Mouse (Mus musculus): ENCODE results near the gene Hebp1. TPM values are rescaled to one million over a fixed set of nuclear protein-coding genes. Genes with fewer than 3 reads are reported as not detected.

Gene Hebp1
- total RNA-seq, 4 experiments from 2014 or later: 48.6 to 60.9 (median 56.7) TPM

- no peak for DNase-seq (ENCODE audit: low spot score in 2 of 2)
These were observed 79.6 kb downstream of the Hebp1 start, which contains the start of gene Gprc5d for GRCm38 (mm10) chr6:135118183-135118582. Gprc5d (minus strand) TSS chr6:135118283.

GRCm38 (mm10) chr6:135116479-135116878, 81.3 kb downstream of the Hebp1 start:
- DNase-seq (ENCODE audit: low spot score in 2 of 2): no peak

- DNase-seq (ENCODE audit: low spot score in 2 of 2): no peak
These were observed 84.7 kb downstream of the Hebp1 start for GRCm38 (mm10) chr6:135113114-135113436.

GRCm38 (mm10) chr6:135112411-135113113, 85.3 kb downstream of the Hebp1 start:
- no peak for DNase-seq (ENCODE audit: low spot score in 2 of 2)

GRCm38 (mm10) chr6:135107014-135107413, 90.8 kb downstream of the Hebp1 start:
- DNase-seq (ENCODE audit: low spot score in 2 of 2): no peak

- no peak for DNase-seq (ENCODE audit: low spot score in 2 of 2)
These were observed 95.0 kb downstream of the Hebp1 start for GRCm38 (mm10) chr6:135102736-135103303.

- DNase-seq (ENCODE audit: low spot score in 2 of 2): no peak
These were observed 96.9 kb downstream of the Hebp1 start for GRCm38 (mm10) chr6:135100787-135101472.

GRCm38 (mm10) chr6:135092798-135093470, 104.9 kb downstream of the Hebp1 start:
- peak; percentile 15 to 62 for DNase-seq (ENCODE audit: low spot score in 2 of 2)

- no peak for DNase-seq (ENCODE audit: low spot score in 2 of 2)
These were observed 107.2 kb downstream of the Hebp1 start for GRCm38 (mm10) chr6:135090661-135091060.

GRCm38 (mm10) chr6:135089786-135090185, 108.0 kb downstream of the Hebp1 start:
- no peak for DNase-seq (ENCODE audit: low spot score in 2 of 2)

GRCm38 (mm10) chr6:135087721-135088451, 109.9 kb downstream of the Hebp1 start:
- peak; percentile 33 to 83 for DNase-seq (ENCODE audit: low spot score in 2 of 2)

Other genes with a start within 250 kb of the Hebp1 start
- gene Apold1, start 216.3 kb downstream of the Hebp1 start, total RNA-seq (2022): 1 to 10 TPM; 3.8 to 4.8 (median 3.9) TPM
- gene Ddx47, start 186.4 kb downstream of the Hebp1 start, total RNA-seq (2022): 10 to 100 TPM; 54.2 to 60.6 (median 56.4) TPM
- gene Gprc5a, start 132.4 kb downstream of the Hebp1 start, total RNA-seq (2022): under 1 TPM in 3 of 4 experiments, not detected in 1; 0.17 to 0.35 (median 0.21) TPM
- under 1 TPM in 1 of 4 experiments, not detected in 3; 0.28 TPM for gene Gprc5d, start 79.7 kb downstream of the Hebp1 start, total RNA-seq (2022)
- gene Fam234b, start within 50 bp of the Hebp1 start, total RNA-seq (2022): 100 to 1,000 TPM; 149 to 164 (median 160) TPM
- not detected for gene Gsg1, start 56.3 kb upstream of the Hebp1 start, total RNA-seq (2022)
- under 1 TPM in 1 of 4 experiments, not detected in 3; 0.48 TPM for gene Pbp2, start 112.4 kb upstream of the Hebp1 start, total RNA-seq (2022)
- gene Emp1, start 164.5 kb upstream of the Hebp1 start, total RNA-seq (2022): 1 to 10 TPM; 1.6 to 1.9 (median 1.7) TPM